Mouse (Mus musculus): Measurements from ENCODE around the gene Junb. TPM values are rescaled to one million over a fixed set of nuclear protein-coding genes. Genes with fewer than 3 reads are reported as not detected.

Junb gene
- total RNA-seq, 2 experiments from 2014 or later: 10.0 to 10.1 TPM

DNA sequence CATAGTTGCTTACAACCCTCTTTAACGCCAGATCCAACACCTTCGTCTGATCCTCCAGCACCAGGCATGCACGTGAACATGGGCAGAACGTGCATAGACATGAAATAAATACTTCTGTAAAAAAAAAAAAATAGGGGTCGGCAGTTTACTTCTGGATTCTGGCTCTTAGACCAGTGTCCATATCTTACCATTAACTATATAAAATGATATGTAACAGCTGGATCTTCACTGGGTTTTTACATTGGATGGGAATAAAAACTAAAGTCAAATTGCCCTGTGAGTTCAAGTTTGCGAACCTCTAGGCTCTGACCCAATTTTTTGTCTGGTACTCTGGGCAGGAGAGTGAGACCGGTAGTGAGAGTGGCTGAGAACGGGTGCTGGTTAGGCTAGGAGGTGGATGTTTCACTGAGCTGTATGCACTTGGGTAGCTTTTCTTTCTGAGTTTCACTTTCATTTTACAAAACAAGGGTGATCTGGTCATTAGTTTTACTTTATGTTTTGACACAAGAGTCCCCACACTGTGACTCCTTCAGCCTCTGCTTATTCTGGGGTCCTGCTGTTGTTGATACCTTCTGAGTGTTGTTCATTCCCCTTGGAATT lies 3.9 kb downstream of the Junb start:
- DNase-seq (ENCODE audit: low spot score in 2 of 2): no peak

GRCm38 (mm10) chr8:84973803-84974542 lies 4.5 kb downstream of the Junb start:
- DNase-seq (ENCODE audit: low spot score in 2 of 2): no peak

DNA sequence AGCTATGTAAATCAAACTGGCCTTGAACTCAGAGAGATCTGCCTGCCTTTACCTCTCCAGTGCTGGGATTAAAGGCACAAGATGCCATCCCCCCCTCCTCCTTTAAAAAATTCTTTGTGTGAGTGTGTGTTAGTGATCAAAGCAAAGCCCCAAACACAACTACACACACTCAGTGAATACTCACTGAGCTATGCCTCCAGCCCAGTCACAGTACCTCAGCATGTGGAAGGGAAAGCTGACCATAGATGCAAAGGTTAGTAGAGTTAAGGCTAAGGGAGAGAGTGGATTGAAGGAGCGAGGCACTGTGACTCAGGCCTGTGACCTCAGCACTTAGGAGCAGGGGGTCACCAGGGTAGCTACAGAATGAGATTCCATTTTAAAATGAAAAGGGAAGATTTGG lies 5.4 kb downstream of the Junb start:
- no peak for DNase-seq (ENCODE audit: low spot score in 2 of 2)

- DNase-seq (ENCODE audit: low spot score in 2 of 2): no peak
Observed at GRCm38 (mm10) chr8:84970913-84971312, 7.6 kb downstream of the Junb start.

GRCm38 (mm10) chr8:84970135-84970790 lies 8.3 kb downstream of the Junb start:
- DNase-seq (ENCODE audit: low spot score in 2 of 2): no peak

DNA sequence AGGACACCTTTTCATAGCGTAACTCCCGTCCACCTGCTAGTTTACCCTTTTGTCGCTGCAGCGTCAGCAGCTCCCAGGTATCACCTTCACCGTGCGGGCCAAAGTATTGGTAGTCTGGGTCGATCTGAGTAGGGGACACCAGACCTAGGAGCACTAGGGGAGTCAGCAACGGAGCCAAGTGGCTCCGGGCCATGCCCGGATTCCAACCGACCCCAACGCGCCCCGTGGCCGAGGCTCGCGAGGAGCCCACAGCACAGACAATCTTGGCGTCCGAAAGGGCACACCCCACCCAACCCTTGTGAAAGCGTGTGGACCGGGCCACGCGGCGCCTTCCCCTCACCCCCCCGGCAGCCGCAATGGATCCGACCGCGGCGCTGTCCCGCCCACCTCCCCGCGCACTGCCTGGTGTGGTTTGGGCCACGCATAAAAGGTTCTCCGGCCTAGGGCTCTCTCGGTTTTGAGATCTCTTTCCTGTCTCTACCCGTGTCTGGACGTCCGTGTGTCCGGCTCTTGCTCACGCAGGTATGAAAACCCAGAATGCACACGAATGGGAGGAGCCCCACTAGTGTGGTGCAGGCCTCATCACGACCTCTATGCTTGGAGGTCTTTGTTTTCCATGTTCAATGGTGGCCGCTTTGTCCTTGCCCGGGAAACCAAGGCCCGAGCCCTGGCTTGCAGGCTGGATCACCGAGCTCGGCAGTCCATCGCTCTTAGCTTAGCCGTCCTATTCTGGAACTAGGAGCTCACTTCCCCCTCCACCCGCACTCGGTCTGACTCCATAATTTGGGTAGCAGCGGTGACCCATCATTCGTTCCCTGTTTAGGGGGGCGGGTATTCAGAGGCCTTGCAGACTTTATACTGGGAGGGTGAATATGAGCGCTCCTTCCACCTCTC lies 9.0 kb downstream of the Junb start, which contains the start of the genes Gm49661, Prdx2 and Rnaseh2a:
Gm49661 (minus strand) TSS at position 193 of the 894 bp plus-strand sequence.
Prdx2 (plus strand) TSS at position 347 of the 894 bp plus-strand sequence.
Rnaseh2a (minus strand) TSS at position 527 of the 894 bp plus-strand sequence.
- peak in 1 of 2 experiments; percentile 78 for DNase-seq (ENCODE audit: low spot score in 2 of 2)

DNA sequence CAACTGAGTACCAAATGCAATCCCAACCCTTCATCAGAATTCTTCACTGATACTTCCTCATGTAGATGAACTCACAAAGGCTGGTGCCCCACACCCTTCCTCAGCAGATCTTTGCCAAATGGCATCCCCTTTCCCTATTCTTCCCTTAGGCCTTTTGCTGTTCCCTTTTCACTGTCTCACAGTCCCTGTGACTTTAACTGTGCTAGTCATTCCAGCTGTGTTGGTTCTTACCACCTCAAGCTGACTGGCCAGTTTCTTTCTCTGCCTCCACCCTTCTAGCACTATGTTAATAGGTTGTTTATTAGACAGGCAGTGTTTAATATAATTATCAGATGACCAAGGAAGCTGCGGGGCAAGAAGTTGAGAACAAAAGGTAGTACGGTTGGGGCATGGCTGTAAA lies 9.9 kb downstream of the Junb start:
- DNase-seq (ENCODE audit: low spot score in 2 of 2): no peak

DNA sequence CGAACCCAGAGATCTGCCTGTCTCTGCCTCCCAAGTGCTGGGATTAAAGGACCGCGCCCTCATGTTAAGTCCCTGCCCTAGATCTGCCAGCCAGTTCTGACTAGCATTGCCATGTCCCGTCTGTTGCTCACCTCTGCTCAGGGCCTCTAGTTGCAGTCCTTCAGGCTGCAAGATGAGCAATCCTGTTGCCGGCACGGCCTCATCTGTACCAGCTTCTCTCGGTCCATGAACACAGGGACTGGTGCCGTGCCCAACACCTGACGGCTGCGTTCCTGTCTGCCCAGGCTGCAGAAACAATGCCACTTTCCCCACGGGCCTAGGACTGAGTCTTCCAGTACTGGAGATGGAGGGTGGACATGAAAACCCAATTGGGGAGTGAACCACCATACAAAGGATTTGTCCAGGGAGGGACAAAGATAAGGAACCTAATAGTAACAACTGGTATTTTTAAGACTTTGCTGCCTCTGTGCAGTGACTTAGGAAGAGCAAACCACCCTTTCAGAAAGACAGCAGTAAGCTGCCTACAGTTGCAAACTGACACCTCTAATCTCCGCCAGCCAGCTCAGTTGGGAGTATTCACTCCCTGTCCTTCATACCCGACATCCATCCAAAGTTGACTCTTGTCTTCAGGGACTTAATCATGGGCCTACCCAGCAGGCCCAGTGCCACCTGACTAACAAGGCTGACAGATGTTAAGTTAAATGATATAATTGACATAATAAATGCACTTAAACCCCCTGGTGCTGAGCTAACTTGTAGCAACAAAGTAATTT lies 10.8 kb downstream of the Junb start:
- DNase-seq (ENCODE audit: low spot score in 2 of 2): no peak

- no peak for DNase-seq (ENCODE audit: low spot score in 2 of 2)
Observed at GRCm38 (mm10) chr8:84966603-84967002, 11.9 kb downstream of the Junb start.

GRCm38 (mm10) chr8:84965731-84966291 lies 12.7 kb downstream of the Junb start:
- DNase-seq (ENCODE audit: low spot score in 2 of 2): peak; percentile 73 to 89

GRCm38 (mm10) chr8:84963952-84964351 lies 14.6 kb downstream of the Junb start:
- no peak for DNase-seq (ENCODE audit: low spot score in 2 of 2)

- DNase-seq (ENCODE audit: low spot score in 2 of 2): no peak
Observed at GRCm38 (mm10) chr8:84959811-84960210, 18.7 kb downstream of the Junb start.

- no peak for DNase-seq (ENCODE audit: low spot score in 2 of 2)
Observed at GRCm38 (mm10) chr8:84956768-84957167, 21.8 kb downstream of the Junb start.

DNA sequence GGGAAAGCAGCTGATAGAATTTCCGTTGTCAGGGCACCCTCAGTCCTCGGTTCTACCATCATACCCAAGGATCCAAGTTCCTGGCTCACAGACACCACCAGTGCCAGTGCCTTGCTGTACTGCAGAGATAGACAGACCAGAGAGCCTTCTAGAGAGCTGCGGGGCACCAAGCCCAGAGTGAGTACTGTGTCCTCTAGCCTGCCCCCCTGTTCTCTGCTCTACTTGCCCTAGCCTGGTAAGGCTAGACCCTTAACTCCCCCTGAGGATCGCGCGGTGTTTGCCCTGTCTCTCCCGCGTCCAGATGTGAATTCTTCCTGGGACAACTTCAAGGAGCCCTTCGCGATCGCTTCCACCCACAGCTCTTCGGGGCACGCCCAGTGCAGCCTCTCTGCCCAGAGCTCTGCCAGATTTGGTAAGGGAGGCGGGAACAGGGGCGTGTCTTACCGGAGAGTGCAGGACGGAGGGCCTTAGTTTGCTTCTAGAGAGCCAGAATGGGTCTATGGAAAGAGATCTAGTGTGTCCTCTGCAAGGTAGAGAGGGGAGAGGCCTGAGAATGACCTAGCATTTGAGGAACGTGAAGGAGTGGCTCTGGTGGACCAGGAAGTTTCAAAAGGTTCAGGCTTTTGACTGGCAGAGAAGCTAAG lies 25.8 kb downstream of the Junb start:
- DNase-seq (ENCODE audit: low spot score in 2 of 2): no peak

DNA sequence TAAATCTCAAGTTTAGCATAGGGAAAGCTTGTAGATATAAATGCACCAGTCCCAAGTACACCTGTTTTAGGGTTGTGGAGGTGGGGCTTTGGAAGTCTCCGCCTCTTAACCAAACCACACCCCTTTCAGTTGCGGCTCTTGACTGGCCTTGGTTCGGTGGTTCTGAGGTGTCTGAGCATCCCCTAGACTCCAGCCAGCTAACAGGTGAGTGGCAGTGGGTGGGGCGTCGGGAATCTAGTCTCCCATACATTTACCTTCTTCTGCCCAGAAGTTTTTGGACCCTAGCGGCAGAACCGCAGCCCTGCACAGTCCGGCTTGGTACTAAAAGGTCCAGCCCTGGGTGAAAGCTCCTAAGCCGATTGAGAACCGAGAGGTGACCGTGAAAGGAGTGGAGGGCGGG lies 28.8 kb downstream of the Junb start:
- DNase-seq (ENCODE audit: low spot score in 2 of 2): no peak

- DNase-seq (ENCODE audit: low spot score in 2 of 2): no peak
Observed at GRCm38 (mm10) chr8:84947241-84947545, 31.3 kb downstream of the Junb start.

DNA sequence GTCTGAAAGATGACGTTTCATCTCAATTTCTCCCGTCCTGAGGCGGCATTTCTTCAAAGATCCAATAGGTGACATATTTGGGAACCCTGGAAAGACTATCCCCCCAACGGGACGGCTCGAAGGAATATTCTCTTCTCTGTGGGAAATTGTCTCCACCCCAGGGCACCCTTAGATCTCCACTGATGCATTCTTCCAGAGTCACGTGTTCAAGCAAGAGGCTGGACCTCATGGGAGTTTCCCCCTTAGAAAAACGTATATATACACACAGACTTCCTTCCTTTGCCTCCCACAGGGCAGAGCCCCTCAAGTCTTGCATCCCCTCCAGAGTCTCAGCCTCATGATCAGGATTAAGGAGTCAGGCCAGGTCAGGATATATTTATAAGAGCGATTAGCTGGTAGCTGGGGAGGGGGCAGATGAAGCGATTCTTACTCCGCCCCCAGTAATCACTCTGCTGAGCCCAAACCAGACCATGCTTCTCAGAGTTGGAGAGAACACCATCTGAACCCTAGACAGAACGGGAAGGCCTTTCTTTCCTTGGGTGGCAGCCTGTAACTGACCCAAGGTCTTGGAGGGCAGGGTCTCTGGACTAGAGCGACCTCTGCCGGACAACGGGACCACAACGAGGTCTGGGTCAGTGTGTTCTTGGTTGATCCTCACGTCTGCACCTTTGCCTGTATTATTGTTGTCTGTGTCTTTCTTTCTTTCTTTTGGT lies 31.8 kb downstream of the Junb start, which contains the start of gene Rtbdn:
Rtbdn (plus strand) TSS at position 464 of the 713 bp plus-strand sequence.
- DNase-seq (ENCODE audit: low spot score in 2 of 2): no peak

DNA sequence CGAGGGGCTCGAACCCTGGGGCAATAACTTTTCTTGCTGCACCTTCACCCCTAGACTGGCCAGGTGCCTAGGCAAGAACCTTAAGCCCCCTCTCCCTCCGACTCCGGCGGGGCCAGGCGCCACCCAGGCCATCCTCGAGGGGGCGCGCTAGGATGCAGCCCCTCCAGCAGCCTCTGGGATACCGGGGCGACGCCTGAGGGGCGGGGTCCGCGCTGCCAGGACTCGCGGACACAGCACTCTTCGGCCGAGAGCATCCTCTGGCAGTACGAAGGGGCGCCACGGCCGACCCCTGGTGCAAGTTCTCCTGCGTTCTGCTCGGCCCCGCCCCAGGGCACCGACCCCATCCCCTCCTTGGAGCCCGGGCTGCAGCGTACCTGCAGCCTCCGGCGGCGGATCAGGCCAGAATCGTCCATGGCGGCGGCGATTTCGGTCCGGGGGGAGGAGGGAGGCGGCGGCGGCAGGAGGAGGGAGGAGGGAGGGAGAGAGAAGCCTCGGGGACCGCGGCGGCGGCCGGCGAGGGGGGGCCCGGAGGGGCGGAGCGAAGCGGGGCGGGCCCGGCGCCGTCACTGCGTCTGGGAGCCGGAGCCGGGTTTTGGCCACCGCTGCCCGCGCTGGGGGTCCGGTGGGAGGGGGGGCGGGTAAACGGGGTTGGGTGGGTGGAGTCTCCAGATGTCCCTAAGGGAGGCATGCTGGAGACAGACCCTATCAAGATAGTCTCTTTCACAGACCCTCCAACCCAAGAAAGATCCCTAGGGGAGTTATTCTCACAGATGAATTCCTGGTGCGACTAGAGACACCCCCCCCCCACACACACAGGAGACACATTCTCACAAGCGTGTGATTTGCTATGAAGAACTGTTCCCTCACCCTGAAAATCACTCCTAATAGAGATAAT lies 32.6 kb downstream of the Junb start:
- no peak for DNase-seq (ENCODE audit: low spot score in 2 of 2)

Measured in gastrocnemius, postnatal 4 days (tissue).